In genomic region chr2:8380246-8380645, GRCm38 (mm10) we compare ENCODE assay signal across 8 mouse cellular contexts.
DNase-seq lines count a peak whose midpoint lies in the region; ATAC-seq and TF ChIP-seq lines count a peak whose summit lies in the region.

No protein-coding gene starts in this region.

- peak; percentile 71 for TF ChIP-seq CTCF in intestine, postnatal 0 days (IDR thresholded peaks at IDR 0.05; ENCODE audit: low read depth)

- H3K9me3 ChIP-seq in intestine, postnatal 0 days (ENCODE audit: control insufficient read depth), result no peaks in the 10 kb centered on the region
- no peaks in the 10 kb centered on the region for H3K9me3 ChIP-seq in intestine, embryonic 16.5 days (ENCODE audit: control insufficient read depth, low read length)

- 53% methylated on average over 1 of the region's 1 CpGs for WGBS in intestine, postnatal 0 days
- 39% methylated on average over 1 of the region's 1 CpGs for WGBS in intestine, embryonic 16.5 days

- no peaks in the 10 kb centered on the region for H3K27me3 ChIP-seq in intestine, postnatal 0 days (replicated peaks; ENCODE audit: control insufficient read depth, insufficient read depth, low read length)
- no peaks in the 10 kb centered on the region for H3K27me3 ChIP-seq in intestine, embryonic 16.5 days (replicated peaks; ENCODE audit: control insufficient read depth, insufficient read depth, low read length)

- no peak overlapping the region for H3K9ac ChIP-seq in intestine, postnatal 0 days (ENCODE audit: low read depth, low read length)
- H3K9ac ChIP-seq in intestine, embryonic 16.5 days (ENCODE audit: low read depth, low read length), result no peak overlapping the region

- H3K4me1 ChIP-seq in intestine, postnatal 0 days (replicated peaks; ENCODE audit: control insufficient read depth, insufficient read depth, low read length), result no peaks in the 10 kb centered on the region
- no peaks in the 10 kb centered on the region for H3K4me1 ChIP-seq in intestine, embryonic 16.5 days (ENCODE audit: control insufficient read depth, insufficient read depth, low read length)

- peak; percentile 93 for DNase-seq in brain, adult 2 months (ENCODE audit: low read depth, low spot score)
- DNase-seq in fibroblast of lung, adult 2 months (ENCODE audit: low read depth), result peak; percentile 18
- peak; percentile 44 for DNase-seq in kidney, postnatal 10 days
- peak; percentile 16 for DNase-seq in lung, postnatal 25 days (ENCODE audit: low spot score)
- DNase-seq in natural killer cell, adult 2 months (ENCODE audit: low spot score in 2 of 2), result no peak

- H3K36me3 ChIP-seq in intestine, postnatal 0 days (ENCODE audit: control insufficient read depth, insufficient read depth), result no peaks in the 10 kb centered on the region
- no peaks in the 10 kb centered on the region for H3K36me3 ChIP-seq in intestine, embryonic 16.5 days (ENCODE audit: control insufficient read depth, insufficient read depth, low read length)

- no peak overlapping the region for H3K27ac ChIP-seq in intestine, postnatal 0 days (ENCODE audit: low read depth, low read length)
- no peak overlapping the region for H3K27ac ChIP-seq in intestine, embryonic 16.5 days (ENCODE audit: low read length)

- no peak overlapping the region for H3K4me2 ChIP-seq in intestine, postnatal 0 days (replicated peaks; ENCODE audit: low read depth)
- no peak overlapping the region for H3K4me2 ChIP-seq in intestine, embryonic 16.5 days (ENCODE audit: low read depth, low read length)

- ATAC-seq in intestine, postnatal 0 days, result no peak
- ATAC-seq in intestine, embryonic 16.5 days, result no peak
- ATAC-seq in erythroblast, adult 5-6 weeks (replicated peaks; ENCODE audit: low FRiP score, poor library complexity, severe bottlenecking), result no peak

- H3K4me3 ChIP-seq in intestine, postnatal 0 days (ENCODE audit: low read depth, low read length), result no peak overlapping the region
- H3K4me3 ChIP-seq in intestine, embryonic 16.5 days (ENCODE audit: low read length), result no peak overlapping the region

Comparison
In these comparisons a context has a peak if more than half of its experiments do, and no peak if none do; other contexts are left out.
1. DNase-seq: peak in brain, adult 2 months (single experiment), fibroblast of lung, adult 2 months (single experiment), kidney, postnatal 10 days (single experiment) and lung, postnatal 25 days (single experiment); none in natural killer cell, adult 2 months (0 of 2).